Mouse (Mus musculus): Measurements from ENCODE around the gene Anxa6. TPM values are rescaled to one million over a fixed set of nuclear protein-coding genes. Genes with fewer than 3 reads are reported as not detected.
"Not testable (repeated sequence)": the region's sequence is repeated elsewhere in the genome, so short reads cannot be mapped to it uniquely, and the experiment has no call there.

Anxa6 gene
- total RNA-seq, 2 experiments from 2014 or later: 169 to 172 TPM

- no peak for DNase-seq (ENCODE audit: low spot score in 2 of 2)
Measured at GRCm38 (mm10) chr11:54965234-54965633, 68.0 kb downstream of the Anxa6 start.

DNA sequence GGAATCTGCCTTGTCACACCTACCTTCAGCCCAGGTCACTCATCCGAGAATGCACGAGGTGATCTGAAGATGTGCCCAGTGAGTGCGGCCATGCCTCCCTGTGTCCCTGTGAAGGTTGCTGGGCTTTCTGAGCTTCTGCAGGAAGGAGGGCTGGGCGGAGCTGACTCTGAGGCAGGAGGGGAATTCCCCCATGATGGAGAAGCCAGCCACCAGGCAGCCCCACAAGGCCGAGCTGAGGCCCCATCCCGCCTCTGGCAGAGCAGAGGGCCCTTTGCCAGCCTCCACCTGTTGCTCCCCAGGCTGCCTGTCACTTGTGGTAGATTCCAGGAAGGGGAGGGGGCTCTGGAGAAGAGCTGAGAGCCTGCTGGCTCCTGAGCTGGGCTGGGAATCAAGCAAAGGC lies 70.4 kb downstream of the Anxa6 start, which contains the start of gene Tnip1:
TSS of gene Tnip1 (minus strand) at position 108 of the 400 bp plus-strand sequence.
- no peak for DNase-seq (ENCODE audit: low spot score in 2 of 2)

DNA sequence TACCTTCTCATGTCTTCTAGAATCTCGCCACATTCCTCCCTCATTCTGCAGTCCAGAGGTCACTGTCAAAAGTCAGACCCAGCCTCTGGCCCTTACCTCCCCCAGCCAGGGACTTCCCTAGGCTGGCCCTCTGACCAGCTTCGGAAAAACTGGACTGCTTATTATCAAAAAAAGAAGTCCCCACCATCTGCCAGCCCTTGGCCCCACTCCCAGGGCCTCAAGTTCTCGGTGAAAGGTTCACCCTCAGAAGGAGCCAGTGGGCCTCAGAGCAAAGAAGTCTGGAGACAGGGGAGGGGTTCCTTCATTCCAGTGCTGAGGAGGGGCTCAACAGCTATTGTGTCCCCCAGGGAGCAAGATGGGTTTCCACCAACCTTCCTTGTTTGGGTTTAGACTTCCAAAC lies 71.3 kb downstream of the Anxa6 start:
- no peak for DNase-seq (ENCODE audit: low spot score in 2 of 2)

- DNase-seq (ENCODE audit: low spot score in 2 of 2): no peak
Measured at GRCm38 (mm10) chr11:54961164-54961850, 71.9 kb downstream of the Anxa6 start.

DNA sequence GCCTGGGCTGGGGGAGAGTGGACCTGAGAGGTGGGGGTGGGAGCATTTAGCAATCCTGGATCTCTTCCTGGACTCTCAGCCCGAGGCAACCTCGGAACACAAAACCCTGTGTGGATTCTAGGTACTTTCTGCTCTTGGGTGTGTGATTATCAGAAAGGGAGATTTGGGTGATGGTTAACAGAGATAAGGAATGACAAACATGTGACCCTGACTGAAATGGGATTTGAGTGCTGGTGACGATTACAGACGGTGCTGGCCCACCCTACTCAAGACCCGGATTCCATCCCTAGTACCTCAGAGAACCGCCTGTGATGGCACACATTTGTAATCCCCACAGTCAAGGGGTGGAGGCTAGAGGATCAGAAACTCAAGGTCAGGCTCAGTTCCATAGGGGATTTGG lies 73.0 kb downstream of the Anxa6 start:
- no peak for DNase-seq (ENCODE audit: low spot score in 2 of 2)

DNA sequence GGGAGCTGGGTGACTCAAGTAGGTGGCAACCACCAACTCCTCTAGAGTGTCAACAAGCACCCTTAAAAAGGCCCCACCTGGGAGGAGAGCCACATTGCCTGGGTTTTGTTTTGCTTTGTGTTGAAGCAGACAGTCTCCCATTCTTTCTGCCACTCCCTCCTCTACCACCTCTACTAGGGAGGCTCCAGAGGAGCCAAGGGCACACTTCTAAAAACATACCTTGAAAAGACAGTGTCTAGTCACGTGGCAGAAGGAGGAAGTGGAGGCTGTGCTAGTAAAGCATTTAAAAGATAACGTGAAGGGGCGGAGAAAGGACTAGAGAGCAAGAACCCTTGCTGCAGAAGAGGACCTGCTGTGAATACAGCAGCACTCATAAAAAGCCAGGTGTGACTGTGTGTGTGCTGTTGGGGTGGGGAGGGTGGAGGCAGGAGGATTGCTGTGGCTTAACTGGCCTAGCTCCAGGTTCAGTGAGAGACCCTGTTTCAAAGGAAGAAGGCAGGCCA lies 74.6 kb downstream of the Anxa6 start:
- DNase-seq (ENCODE audit: low spot score in 2 of 2): no peak

DNA sequence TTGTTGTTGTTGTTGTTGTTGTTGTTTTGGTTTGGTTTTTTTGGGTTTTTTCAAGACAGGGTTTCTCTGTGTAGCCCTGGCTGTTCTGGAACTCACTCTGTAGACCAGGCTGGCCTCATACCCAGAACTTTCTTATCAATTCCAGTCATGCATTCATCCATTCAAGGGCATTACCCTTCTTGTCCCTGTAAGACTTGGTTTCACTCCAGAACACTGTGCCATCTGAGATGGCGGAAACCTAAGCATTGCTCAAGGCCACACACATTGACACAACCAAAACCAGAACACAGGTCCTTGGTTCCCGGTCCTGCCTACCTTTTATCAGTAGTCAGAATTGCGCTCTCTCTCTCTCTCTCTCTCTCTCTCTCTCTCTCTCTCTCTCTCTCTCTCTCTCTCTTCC lies 75.5 kb downstream of the Anxa6 start:
- DNase-seq (ENCODE audit: low spot score in 2 of 2): not testable (repeated sequence)

DNA sequence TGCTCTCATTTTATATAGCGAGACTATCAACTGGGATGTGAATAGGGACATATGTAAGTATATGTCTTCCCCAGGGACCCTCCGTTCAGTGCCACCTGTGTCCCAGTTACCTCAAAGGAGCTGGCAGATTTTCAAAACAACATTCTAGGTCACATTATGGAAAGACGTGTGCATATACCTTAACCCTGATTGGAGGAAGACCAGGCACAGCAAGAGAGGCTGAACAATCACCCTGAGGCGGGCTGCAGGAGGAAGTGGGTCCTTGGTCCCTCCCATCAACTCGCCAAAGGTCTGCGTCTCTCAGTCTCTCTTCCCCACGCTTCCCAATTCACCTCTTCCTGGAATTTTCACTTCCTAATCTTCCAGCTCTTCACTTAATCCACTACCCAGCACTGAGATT lies 76.3 kb downstream of the Anxa6 start:
- DNase-seq (ENCODE audit: low spot score in 2 of 2): no peak

DNA sequence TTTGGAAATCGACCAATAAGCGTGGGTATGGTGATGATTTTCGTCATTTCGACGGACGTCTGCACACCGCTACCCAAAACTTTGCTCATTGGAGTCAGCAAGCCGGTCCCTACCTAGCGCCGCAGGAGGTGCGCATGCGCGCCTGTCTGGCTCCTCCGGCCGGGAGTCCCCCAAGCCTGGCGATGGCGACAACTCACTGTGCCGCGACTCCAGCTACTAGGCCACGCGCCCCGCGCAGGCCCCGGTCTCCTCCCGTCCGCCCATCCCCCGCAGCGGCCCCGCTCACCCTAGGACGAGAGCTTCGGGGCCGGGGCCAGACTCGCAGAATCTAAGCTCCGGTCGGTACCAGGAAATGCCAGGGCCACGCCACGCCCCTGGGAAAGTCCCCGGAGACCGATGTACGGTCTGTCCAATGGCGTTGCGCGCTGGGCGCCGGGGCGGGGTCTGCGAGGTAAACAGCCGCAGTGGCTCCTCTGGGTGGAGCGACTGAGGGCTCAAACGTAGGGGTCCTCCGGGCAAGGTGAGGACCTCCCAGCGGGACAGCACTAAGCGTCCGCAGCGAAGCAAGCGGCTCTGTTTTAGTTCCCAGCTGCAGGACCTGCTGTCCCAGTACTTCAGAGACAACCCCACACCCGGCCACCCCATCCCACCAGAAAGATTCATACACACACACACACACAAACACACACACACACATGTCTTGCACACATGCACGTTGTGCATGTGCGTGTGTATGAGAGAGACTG lies 77.3 kb downstream of the Anxa6 start:
- DNase-seq (ENCODE audit: low spot score in 2 of 2): peak; percentile 98 to 99

- DNase-seq (ENCODE audit: low spot score in 2 of 2): not testable (repeated sequence)
Measured at GRCm38 (mm10) chr11:54955400-54955734, 77.9 kb downstream of the Anxa6 start.

GRCm38 (mm10) chr11:54954716-54955115 lies 78.5 kb downstream of the Anxa6 start:
- DNase-seq (ENCODE audit: low spot score in 2 of 2): no peak

- DNase-seq (ENCODE audit: low spot score in 2 of 2): no peak
Measured at GRCm38 (mm10) chr11:54953993-54954446, 79.2 kb downstream of the Anxa6 start.

GRCm38 (mm10) chr11:54952651-54953050 lies 80.6 kb downstream of the Anxa6 start:
- no peak for DNase-seq (ENCODE audit: low spot score in 2 of 2)

GRCm38 (mm10) chr11:54950684-54951083 lies 82.6 kb downstream of the Anxa6 start:
- DNase-seq (ENCODE audit: low spot score in 2 of 2): no peak

GRCm38 (mm10) chr11:54949717-54950116 lies 83.5 kb downstream of the Anxa6 start:
- no peak for DNase-seq (ENCODE audit: low spot score in 2 of 2)

DNA sequence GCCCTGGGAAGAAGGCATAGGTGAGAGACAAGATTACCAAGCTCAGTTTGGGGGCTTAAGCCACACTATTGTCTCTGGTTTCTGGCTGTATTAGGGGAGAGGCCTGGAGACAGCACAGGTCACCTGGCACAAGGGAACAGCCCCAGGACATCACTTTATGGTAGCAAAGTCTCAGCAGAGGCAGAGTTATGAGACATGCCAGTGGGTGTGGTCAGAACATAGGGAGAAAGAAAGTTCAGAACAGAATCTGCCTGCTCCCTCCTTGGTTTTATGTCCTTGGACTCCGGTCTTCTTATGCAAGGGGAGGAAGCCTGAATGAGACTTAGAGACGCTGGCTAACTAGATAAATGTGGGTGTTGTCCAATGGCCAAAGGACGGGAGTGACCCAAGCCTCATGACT lies 88.5 kb downstream of the Anxa6 start:
- no peak for DNase-seq (ENCODE audit: low spot score in 2 of 2)

DNA sequence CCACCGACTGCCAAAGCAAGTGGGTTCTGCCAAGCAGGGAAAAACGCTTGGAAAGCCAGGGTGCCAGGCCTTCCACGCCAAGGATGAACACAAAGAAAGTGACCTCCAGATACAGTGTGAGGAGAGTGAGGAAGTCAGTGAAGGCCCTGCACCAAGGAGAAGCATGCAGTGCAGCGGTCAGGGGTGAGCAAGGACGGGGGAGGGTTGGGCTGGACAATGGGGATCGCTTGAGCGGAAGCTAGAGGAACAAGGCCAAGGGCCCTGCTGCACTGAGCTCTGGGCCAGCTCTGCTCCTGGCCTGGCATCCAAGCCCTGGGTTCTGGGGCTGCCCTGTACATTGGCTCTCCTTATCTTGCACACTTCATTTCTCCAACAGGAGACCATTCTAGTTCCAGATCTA lies 93.2 kb downstream of the Anxa6 start:
- DNase-seq (ENCODE audit: low spot score in 2 of 2): no peak

DNA sequence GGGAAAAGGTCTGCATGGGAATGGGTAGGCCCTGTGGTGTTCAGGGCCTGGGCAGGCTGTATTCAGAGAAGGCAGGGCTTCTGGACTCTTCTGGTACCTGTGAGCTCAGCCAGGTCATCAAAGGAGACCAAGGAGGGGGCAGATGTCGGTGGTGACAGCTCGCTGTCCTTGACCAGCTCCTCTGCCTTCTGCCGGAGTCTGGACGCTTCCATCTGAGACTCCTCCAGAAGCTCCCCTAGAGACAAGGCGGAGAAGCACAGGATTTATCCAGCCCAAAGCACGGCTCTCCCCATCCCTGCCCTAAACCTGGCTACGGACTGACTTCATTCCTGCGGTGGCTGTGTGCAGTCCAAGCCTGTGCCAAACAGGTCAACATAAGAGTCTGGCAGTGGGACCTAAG lies 93.7 kb downstream of the Anxa6 start:
- no peak for DNase-seq (ENCODE audit: low spot score in 2 of 2)

DNA sequence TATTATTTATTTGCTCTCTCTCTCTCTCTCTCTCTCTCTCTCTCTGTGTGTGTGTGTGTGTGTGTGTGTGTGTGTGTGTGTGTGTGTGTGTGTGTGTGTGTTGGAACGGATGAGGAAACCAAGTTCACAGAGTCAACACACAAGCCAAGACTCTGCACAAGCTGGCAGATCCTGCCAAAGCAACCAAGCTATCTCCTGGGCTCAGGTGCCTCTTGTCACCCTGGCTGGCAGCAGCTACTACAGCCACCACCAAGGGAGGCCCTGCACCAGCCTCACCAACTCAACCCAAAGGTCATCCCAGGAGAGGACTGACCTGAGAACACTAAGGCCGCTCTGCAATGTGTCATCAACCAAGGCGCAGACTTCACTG lies 96.5 kb downstream of the Anxa6 start:
- DNase-seq (ENCODE audit: low spot score in 2 of 2): no peak

- DNase-seq (ENCODE audit: low spot score in 2 of 2): no peak
Measured at GRCm38 (mm10) chr11:54936035-54936770, 97.0 kb downstream of the Anxa6 start.

GRCm38 (mm10) chr11:54934198-54934597 lies 99.0 kb downstream of the Anxa6 start:
- DNase-seq (ENCODE audit: low spot score in 2 of 2): no peak

DNA sequence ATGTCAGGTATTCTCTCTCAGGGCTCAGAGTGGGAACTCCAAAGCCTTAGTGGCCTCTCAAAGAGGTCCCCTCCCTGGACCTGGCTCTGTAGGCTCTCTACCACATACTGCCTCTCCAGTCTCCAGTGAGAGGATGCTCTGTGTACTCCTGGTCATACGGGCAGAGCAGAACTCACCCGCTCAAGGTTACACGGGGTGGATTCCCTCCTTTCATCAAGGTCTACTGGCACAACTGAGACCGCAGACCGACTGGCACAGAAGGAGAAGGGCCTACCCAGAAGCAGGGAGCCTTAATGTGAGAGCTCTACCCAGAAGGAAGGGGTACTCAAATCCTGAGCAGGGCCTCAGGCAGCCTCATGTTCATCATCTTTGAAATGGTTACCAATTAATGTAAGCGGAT lies 100.7 kb downstream of the Anxa6 start:
- DNase-seq (ENCODE audit: low spot score in 2 of 2): no peak

Measured in adrenal gland, postnatal 4 days (tissue).